Mouse (Mus musculus): ENCODE measurements around the gene Ptma. TPM values are rescaled to one million over a fixed set of nuclear protein-coding genes. Genes with fewer than 3 reads are reported as not detected.
A peak's percentile ranks its signal among the peaks of the same experiment; 100 is the strongest.

Gene Ptma
- polyA plus RNA-seq, 2 experiments, result 2,429 to 3,055 TPM

DNA sequence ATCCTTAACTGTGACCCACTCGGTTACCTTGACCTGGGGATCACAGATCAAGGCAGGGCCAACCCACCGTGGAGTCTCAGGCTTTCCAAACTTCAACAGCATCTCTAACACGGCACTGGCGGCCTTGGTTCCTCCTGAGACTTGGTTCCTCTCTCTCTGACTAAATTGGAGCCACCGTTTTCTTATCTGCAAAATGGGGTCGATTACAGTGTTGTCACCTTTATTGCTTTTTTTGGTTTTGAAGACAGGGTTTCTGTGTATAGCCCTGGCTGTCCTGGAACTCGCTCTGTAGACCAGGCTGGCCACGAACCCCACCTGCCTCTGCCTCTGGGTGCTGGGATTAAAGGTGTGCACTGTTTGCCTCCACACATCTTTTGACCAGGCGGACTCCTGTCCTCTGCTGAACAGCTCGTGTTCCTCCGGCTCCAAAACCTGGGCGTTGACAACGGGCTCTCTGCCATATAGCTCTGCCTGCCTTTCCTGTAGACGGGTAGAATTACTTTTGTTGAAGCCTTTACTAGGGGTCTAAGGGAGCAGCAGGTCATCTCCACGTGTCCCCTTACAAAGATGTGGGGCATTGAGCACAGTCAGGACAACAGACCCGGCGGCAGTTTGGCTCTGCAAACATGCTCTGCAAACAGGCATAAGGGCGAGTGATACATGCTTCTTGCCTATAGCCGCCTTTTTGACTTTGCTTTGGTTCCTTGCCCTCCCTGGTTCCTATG lies 21.7 kb upstream of the Ptma start:
- H3K4me3 ChIP-seq (replicated peaks; ENCODE audit: low read length), result peak overlapping the region; percentile 44
- peaks cover 45% of the 10 kb centered on the region for H3K4me1 ChIP-seq (ENCODE audit: control insufficient read depth, insufficient read depth, low read length)
- no peak for DNase-seq (ENCODE audit: low spot score)
- H3K9ac ChIP-seq (ENCODE audit: low read depth, low read length, severe bottlenecking), result peak overlapping the region; percentile 80
- no peak for ATAC-seq (ENCODE audit: low FRiP score, low read depth)
- no peaks in the 10 kb centered on the region for H3K27me3 ChIP-seq (ENCODE audit: control insufficient read depth, insufficient read depth, low read length)
- 17% methylated on average over 19 of the region's 19 CpGs for WGBS
- no peaks in the 10 kb centered on the region for H3K9me3 ChIP-seq (ENCODE audit: control insufficient read depth, low read length)
- no peak for TF ChIP-seq POLR2A (IDR thresholded peaks at IDR 0.05; ENCODE audit: borderline replicate concordance, extremely low read depth, insufficient read depth, insufficient read length)
- peak overlapping the region; percentile 99 for H3K27ac ChIP-seq (replicated peaks; ENCODE audit: low read depth, low read length)
- H3K36me3 ChIP-seq (ENCODE audit: control insufficient read depth, insufficient read depth, low read length), result no peaks in the 10 kb centered on the region
- H3K4me2 ChIP-seq (replicated peaks; ENCODE audit: low read depth, low read length, severe bottlenecking), result peak overlapping the region; percentile 77

GRCm38 (mm10) chr1:86505461-86505860 lies 21.1 kb upstream of the Ptma start:
- H3K4me3 ChIP-seq (replicated peaks; ENCODE audit: low read length), result no peak overlapping the region
- H3K27ac ChIP-seq (replicated peaks; ENCODE audit: low read depth, low read length), result peak overlapping the region; percentile 99

DNA sequence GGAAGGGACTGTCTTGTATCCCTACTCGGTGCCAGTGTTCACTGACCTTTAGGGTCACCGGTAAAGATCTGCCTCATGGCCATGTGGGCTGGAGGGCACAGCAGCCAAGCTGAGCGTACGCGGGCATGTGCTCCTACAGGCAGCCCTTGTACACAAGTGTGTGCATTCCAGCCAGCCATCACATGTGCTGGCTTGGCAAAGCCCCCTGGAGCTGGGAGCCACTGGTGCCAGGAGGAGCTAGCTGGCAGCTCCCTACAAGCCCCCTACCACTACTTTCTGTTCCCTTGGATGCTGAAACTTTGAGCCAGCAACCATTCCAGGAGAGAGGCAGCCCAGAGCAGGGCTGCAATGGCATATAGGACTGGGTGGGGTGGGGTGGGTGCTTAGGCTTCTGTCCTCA lies 20.1 kb upstream of the Ptma start:
- no peaks in the 10 kb centered on the region for H3K9me3 ChIP-seq (ENCODE audit: control insufficient read depth, low read length)
- 93% methylated on average over 5 of the region's 5 CpGs for WGBS
- peaks cover 40% of the 10 kb centered on the region for H3K4me1 ChIP-seq (ENCODE audit: control insufficient read depth, insufficient read depth, low read length)
- no peak overlapping the region for H3K9ac ChIP-seq (ENCODE audit: low read depth, low read length, severe bottlenecking)
- ATAC-seq (ENCODE audit: low FRiP score, low read depth) (no peak), DNase-seq (ENCODE audit: low spot score) (no peak)
- H3K27me3 ChIP-seq (ENCODE audit: control insufficient read depth, insufficient read depth, low read length), result no peaks in the 10 kb centered on the region
- H3K4me3 ChIP-seq (replicated peaks; ENCODE audit: low read length), result no peak overlapping the region
- TF ChIP-seq POLR2A (IDR thresholded peaks at IDR 0.05; ENCODE audit: borderline replicate concordance, extremely low read depth, insufficient read depth, insufficient read length), result no peak
- no peak overlapping the region for H3K27ac ChIP-seq (replicated peaks; ENCODE audit: low read depth, low read length)
- no peak overlapping the region for H3K4me2 ChIP-seq (replicated peaks; ENCODE audit: low read depth, low read length, severe bottlenecking)
- no peaks in the 10 kb centered on the region for H3K36me3 ChIP-seq (ENCODE audit: control insufficient read depth, insufficient read depth, low read length)

More at GRCm38 (mm10) chr1:86505461-86505860, 21.1 kb upstream of the Ptma start:
- no peaks in the 10 kb centered on the region for H3K9me3 ChIP-seq (ENCODE audit: control insufficient read depth, low read length)
- 73% methylated on average over 1 of the region's 1 CpGs for WGBS
- peaks cover 45% of the 10 kb centered on the region for H3K4me1 ChIP-seq (ENCODE audit: control insufficient read depth, insufficient read depth, low read length)
- no peak overlapping the region; the same call in 1 of the 2 replicates for H3K4me2 ChIP-seq (replicated peaks; ENCODE audit: low read depth, low read length, severe bottlenecking)
- DNase-seq (ENCODE audit: low spot score), result no peak
- H3K36me3 ChIP-seq (ENCODE audit: control insufficient read depth, insufficient read depth, low read length), result no peaks in the 10 kb centered on the region
- H3K9ac ChIP-seq (ENCODE audit: low read depth, low read length, severe bottlenecking), result no peak overlapping the region
- H3K27me3 ChIP-seq (ENCODE audit: control insufficient read depth, insufficient read depth, low read length), result no peaks in the 10 kb centered on the region
- no peak for TF ChIP-seq POLR2A (IDR thresholded peaks at IDR 0.05; ENCODE audit: borderline replicate concordance, extremely low read depth, insufficient read depth, insufficient read length)
- no peak for ATAC-seq (ENCODE audit: low FRiP score, low read depth)

- 91% methylated on average over 5 of the region's 5 CpGs for WGBS
- Histone ChIP-seq H3K4me2 (replicated peaks; ENCODE audit: low read depth, low read length, severe bottlenecking) (no peak overlapping the region), H3K36me3 (ENCODE audit: control insufficient read depth, insufficient read depth, low read length) (no peaks in the 10 kb centered on the region), H3K27me3 (ENCODE audit: control insufficient read depth, insufficient read depth, low read length) (no peaks in the 10 kb centered on the region), H3K4me3 (replicated peaks; ENCODE audit: low read length) (no peak overlapping the region), H3K27ac (replicated peaks; ENCODE audit: low read depth, low read length) (no peak overlapping the region), H3K4me1 (ENCODE audit: control insufficient read depth, insufficient read depth, low read length) (peaks cover 35% of the 10 kb centered on the region), H3K9ac (ENCODE audit: low read depth, low read length, severe bottlenecking) (no peak overlapping the region), H3K9me3 (ENCODE audit: control insufficient read depth, low read length) (no peaks in the 10 kb centered on the region)
- no peak for DNase-seq (ENCODE audit: low spot score)
- no peak for ATAC-seq (ENCODE audit: low FRiP score, low read depth)
- TF ChIP-seq POLR2A (IDR thresholded peaks at IDR 0.05; ENCODE audit: borderline replicate concordance, extremely low read depth, insufficient read depth, insufficient read length), result no peak
Observed at GRCm38 (mm10) chr1:86507866-86508265, 18.7 kb upstream of the Ptma start.

DNA sequence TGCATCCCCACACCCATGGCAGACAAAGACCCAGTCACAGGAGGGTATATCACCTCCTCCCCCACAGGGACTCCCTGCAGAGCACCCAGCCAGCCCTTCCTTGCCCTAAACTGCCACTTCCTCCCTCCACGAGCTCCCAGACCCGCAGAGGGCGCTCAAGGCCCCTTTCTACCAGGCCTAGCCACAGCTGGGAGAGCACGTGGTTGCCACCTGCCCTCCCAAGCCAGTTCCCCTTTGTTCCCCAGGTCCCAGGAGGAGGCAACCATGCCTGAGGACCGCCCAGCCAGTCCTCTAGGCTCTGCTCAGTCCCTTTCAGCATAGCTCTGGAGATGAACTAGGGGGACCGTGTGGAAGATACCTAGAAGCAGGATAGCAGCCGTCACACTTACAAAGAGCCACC lies 17.1 kb upstream of the Ptma start:
- H3K9me3 ChIP-seq (ENCODE audit: control insufficient read depth, low read length), result no peaks in the 10 kb centered on the region
- no peaks in the 10 kb centered on the region for H3K27me3 ChIP-seq (ENCODE audit: control insufficient read depth, insufficient read depth, low read length)
- no peak for TF ChIP-seq POLR2A (IDR thresholded peaks at IDR 0.05; ENCODE audit: borderline replicate concordance, extremely low read depth, insufficient read depth, insufficient read length)
- H3K4me3 ChIP-seq (replicated peaks; ENCODE audit: low read length), result no peak overlapping the region
- ATAC-seq (ENCODE audit: low FRiP score, low read depth) (peak; percentile 67; the same call in 1 of the 2 replicates), DNase-seq (ENCODE audit: low spot score) (peak; percentile 70)
- peaks cover 25% of the 10 kb centered on the region for H3K4me1 ChIP-seq (ENCODE audit: control insufficient read depth, insufficient read depth, low read length)
- H3K27ac ChIP-seq (replicated peaks; ENCODE audit: low read depth, low read length), result no peak overlapping the region
- H3K9ac ChIP-seq (ENCODE audit: low read depth, low read length, severe bottlenecking), result no peak overlapping the region; the same call in 1 of the 2 replicates
- H3K36me3 ChIP-seq (ENCODE audit: control insufficient read depth, insufficient read depth, low read length), result no peaks in the 10 kb centered on the region
- 9% methylated on average over 7 of the region's 7 CpGs for WGBS
- no peak overlapping the region for H3K4me2 ChIP-seq (replicated peaks; ENCODE audit: low read depth, low read length, severe bottlenecking)
